Mouse (Mus musculus) forebrain, embryonic 15.5 days (tissue): ENCODE results near the gene Aipl1. TPM values are rescaled to one million over a fixed set of nuclear protein-coding genes. Genes with fewer than 3 reads are reported as not detected.
A peak's percentile ranks its signal among the peaks of the same experiment; 100 is the strongest.

Experiments used
- ATAC-seq: fragments of 200-750 bp; cut with Nextera tagmentation; replicated peaks from 2 replicates; pipeline ENCODE4 v1.8.0; 2017; ENCODE audit warnings: mild to moderate bottlenecking, moderate TSS enrichment, moderate library complexity
- H3K27ac ChIP-seq: fragments of 300-500 bp; sonication (generic); replicated peaks from 2 replicates; pipeline ENCODE4 v1.5.1; 2015; ENCODE audit warnings: mild to moderate bottlenecking, inconsistent platforms
- H3K27me3 ChIP-seq: fragments of 300-500 bp; sonication (generic); 2 replicates; pipeline ENCODE4 v1.6.1; 2015; ENCODE audit warnings: inconsistent platforms
- H3K36me3 ChIP-seq: fragments of 300-500 bp; sonication (generic); 2 replicates; pipeline ENCODE4 v1.6.1; 2015; ENCODE audit warnings: mild to moderate bottlenecking, inconsistent platforms
- H3K4me1 ChIP-seq: fragments of 300-500 bp; sonication (generic); 2 replicates; pipeline ENCODE4 v1.6.1; 2015; ENCODE audit warnings: inconsistent platforms
- H3K4me2 ChIP-seq: fragments of 300-500 bp; sonication (generic); replicated peaks from 2 replicates; pipeline ENCODE4 v1.6.1; 2015; ENCODE audit warnings: mild to moderate bottlenecking, inconsistent platforms
- H3K4me3 ChIP-seq: fragments of 300-500 bp; sonication (generic); 2 replicates; pipeline ENCODE4 v1.5.1; 2015; ENCODE audit warnings: mild to moderate bottlenecking, inconsistent platforms
- H3K9ac ChIP-seq: fragments of 300-500 bp; sonication (generic); replicated peaks from 2 replicates; pipeline ENCODE4 v1.6.1; 2015; ENCODE audit warnings: mild to moderate bottlenecking, inconsistent platforms
- H3K9me3 ChIP-seq: fragments of 300-500 bp; sonication (generic); 2 replicates; pipeline ENCODE4 v1.6.1; 2016; ENCODE audit warnings: inconsistent platforms
- WGBS: fragments of 180-500 bp; shearing (Covaris S2); methylation state at CpG from one replicate; pipeline ENCODE4 v1.1.7; 2015; ENCODE audit warnings: mixed read lengths; 5-methylcytosine and 5-hydroxymethylcytosine counted together
- polyA plus RNA-seq: library from polyadenylated mRNA; unstranded; fragments of >200 nt; fragmentation: Nextera tagmentation; extraction: Ambion mirVana; gene quantifications from 2 replicates; pipeline ENCODE4 v1.2.1, GENCODE M21; 2015

Gene Aipl1
- polyA plus RNA-seq, 1 experiment from 2014 or later: 0.42 TPM

GRCm38 (mm10) chr11:71987159-71988150, 49.9 kb downstream of the Aipl1 start:
- Histone ChIP-seq H3K9me3 (no peaks in the 10 kb centered on the region), H3K4me2 (no peak overlapping the region)
- WGBS: 58% methylated on average over 14 of the region's 14 CpGs

GRCm38 (mm10) chr11:71985783-71986182, 51.5 kb downstream of the Aipl1 start:
- H3K9me3 ChIP-seq: no peaks in the 10 kb centered on the region
- no peak overlapping the region for H3K4me3 ChIP-seq
- no peak overlapping the region for H3K9ac ChIP-seq
- peaks cover 28% of the 10 kb centered on the region for H3K4me1 ChIP-seq
- no peak overlapping the region for H3K4me2 ChIP-seq
- no peaks in the 10 kb centered on the region for H3K27me3 ChIP-seq
- no peak; the same call in 1 of the 2 replicates for ATAC-seq
- 81% methylated on average over 2 of the region's 2 CpGs for WGBS
- peak overlapping the region; percentile 28 for H3K27ac ChIP-seq
- H3K36me3 ChIP-seq: no peaks in the 10 kb centered on the region

More at GRCm38 (mm10) chr11:71987159-71988150, 49.9 kb downstream of the Aipl1 start:
- ATAC-seq: no peak
- Histone ChIP-seq H3K9ac (no peak overlapping the region), H3K4me3 (no peak overlapping the region), H3K36me3 (no peaks in the 10 kb centered on the region), H3K27ac (no peak overlapping the region), H3K4me1 (peaks cover 28% of the 10 kb centered on the region), H3K27me3 (no peaks in the 10 kb centered on the region)

- H3K27me3 ChIP-seq: no peaks in the 10 kb centered on the region
- no peak overlapping the region for H3K9ac ChIP-seq
- no peak overlapping the region for H3K4me3 ChIP-seq
- peak overlapping the region; percentile 28 for H3K27ac ChIP-seq
- no peaks in the 10 kb centered on the region for H3K36me3 ChIP-seq
- no peaks in the 10 kb centered on the region for H3K9me3 ChIP-seq
- H3K4me1 ChIP-seq: peaks cover 28% of the 10 kb centered on the region
- WGBS: 19% methylated on average over 4 of the region's 4 CpGs
- peak; percentile 64 for ATAC-seq
- H3K4me2 ChIP-seq: no peak overlapping the region
These were observed 52.1 kb downstream of the Aipl1 start for GRCm38 (mm10) chr11:71985101-71985711.

- no peaks in the 10 kb centered on the region for H3K9me3 ChIP-seq
- H3K27ac ChIP-seq: no peak overlapping the region
- no peak for ATAC-seq
- 81% methylated on average over 2 of the region's 2 CpGs for WGBS
- H3K9ac ChIP-seq: no peak overlapping the region
- no peak overlapping the region for H3K4me3 ChIP-seq
- no peaks in the 10 kb centered on the region for H3K36me3 ChIP-seq
- no peak overlapping the region for H3K4me2 ChIP-seq
- no peaks in the 10 kb centered on the region for H3K27me3 ChIP-seq
- peaks cover 28% of the 10 kb centered on the region for H3K4me1 ChIP-seq
These were observed 53.2 kb downstream of the Aipl1 start for GRCm38 (mm10) chr11:71984093-71984492.

Other genes starting within 250 kb of the Aipl1 start
- gene Pimreg, start 4.5 kb upstream of the Aipl1 start, polyA plus RNA-seq: 80.9 and 88.0 TPM in 2 replicates
- gene Pitpnm3, start 98.3 kb upstream of the Aipl1 start, polyA plus RNA-seq: 1.4 and 1.8 TPM in 2 replicates
- 1.4 TPM in 2 replicates for gene Gm43951, start 169.3 kb upstream of the Aipl1 start, polyA plus RNA-seq
- 22.8 and 23.5 TPM in 2 replicates for gene 4933427D14Rik, start 169.9 kb upstream of the Aipl1 start, polyA plus RNA-seq
- 132 and 138 TPM in 2 replicates for gene Txndc17, start 170.0 kb upstream of the Aipl1 start, polyA plus RNA-seq
- 59.1 and 60.1 TPM in 2 replicates for gene Med31, start 178.1 kb upstream of the Aipl1 start, polyA plus RNA-seq
- gene Slc13a5, start 229.7 kb upstream of the Aipl1 start, polyA plus RNA-seq: 0.20 and 0.65 TPM in 2 replicates